Mouse (Mus musculus) megakaryocyte, embryonic 14.5 days (primary cell): ENCODE data around the gene Gm45213.

Experiments used
- FLI1 ChIP-seq: IDR thresholded peaks from 2 replicates; pipeline ENCODE4 v1.6.1; 2012; ENCODE audit warnings: low read length, inconsistent platforms, mixed read lengths
- GATA1 ChIP-seq: IDR thresholded peaks from 3 replicates; pipeline ENCODE4 v1.6.1; 2012; ENCODE audit warnings: mixed read lengths, low read length, inconsistent platforms, borderline replicate concordance

DNA sequence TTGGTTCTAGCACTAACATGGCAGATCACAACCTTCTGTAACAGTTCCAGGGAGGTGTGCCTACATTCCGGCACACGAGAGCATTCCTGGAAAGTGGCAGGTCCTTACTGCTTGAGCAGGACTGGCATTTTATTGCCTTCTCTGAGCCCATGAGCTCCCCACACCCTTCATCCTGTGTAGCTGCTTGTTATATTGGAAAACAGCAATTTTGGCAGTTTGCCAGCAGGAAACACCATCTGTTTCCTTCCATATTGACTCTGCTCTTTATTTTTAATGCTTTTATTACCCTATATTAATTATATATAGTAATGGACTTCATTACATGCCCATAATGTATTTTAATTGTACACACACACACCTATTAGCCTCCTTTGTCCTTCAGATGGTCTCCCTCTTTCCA lies 33.0 kb downstream of the Gm45213 start:
- TF ChIP-seq GATA1: no peak
- TF ChIP-seq FLI1: no peak
